Mouse (Mus musculus): ENCODE measurements around the gene Mid1.

- no peak for TF ChIP-seq CTCF (IDR thresholded peaks at IDR 0.05; ENCODE audit: low read depth)
- no peak for TF ChIP-seq EP300 (IDR thresholded peaks at IDR 0.05; ENCODE audit: low read depth)
These were observed 19.1 kb downstream of the Mid1 start for GRCm38 (mm10) chrX:169704016-169704602.
